Mouse (Mus musculus) cerebellum, postnatal 4 days (tissue): Measurements from ENCODE around the gene Mpzl1.

Experiments used
- DNase-seq, 2 experiments: peaks; one replicate each; pipeline ENCODE4 v3.0.0; 2022; ENCODE audit warnings: low spot score in 2 of 2, mixed read lengths in 1 of 2

Gene Mpzl1

DNA sequence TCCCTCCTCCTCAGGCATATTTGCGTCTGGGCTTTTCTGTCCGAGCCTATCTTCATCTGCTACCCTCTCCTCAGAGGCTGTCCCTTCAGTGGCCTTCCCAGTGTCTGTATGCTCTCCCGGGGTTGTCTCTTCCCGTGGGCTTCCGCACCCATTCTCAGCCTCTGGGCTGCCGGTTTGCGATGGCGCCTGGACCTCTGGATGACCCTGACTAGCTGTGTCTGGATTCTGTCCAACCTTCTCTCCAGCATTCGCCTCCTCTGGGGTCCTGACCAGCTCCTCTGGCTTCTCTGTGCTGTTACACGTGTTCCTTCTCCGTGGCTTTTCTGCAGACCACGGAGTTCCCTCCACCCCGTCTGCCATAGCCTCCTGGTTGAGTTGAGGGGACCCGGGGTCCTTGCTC, 21.1 kb upstream of the Mpzl1 start:
- DNase-seq: no peak

DNA sequence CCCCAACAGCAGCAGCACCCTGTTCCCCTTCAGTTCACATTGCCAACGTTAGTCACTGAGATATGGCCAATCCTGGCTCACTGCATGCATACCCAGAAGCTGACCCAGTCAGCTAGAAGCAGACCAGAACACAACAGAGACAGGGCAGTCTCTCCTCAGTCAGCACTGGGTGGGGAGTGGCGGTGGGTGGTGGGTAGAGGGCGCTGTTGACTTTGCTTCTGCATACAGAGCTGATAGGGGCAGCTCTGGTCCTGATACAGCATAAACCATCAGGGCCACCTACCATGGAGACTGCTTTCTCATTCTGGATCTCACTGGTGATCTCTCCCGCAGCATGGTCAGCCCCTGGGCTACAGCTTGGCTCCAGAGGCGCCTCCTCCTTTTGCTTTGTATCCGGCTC, 20.7 kb upstream of the Mpzl1 start:
- DNase-seq: no peak

DNA sequence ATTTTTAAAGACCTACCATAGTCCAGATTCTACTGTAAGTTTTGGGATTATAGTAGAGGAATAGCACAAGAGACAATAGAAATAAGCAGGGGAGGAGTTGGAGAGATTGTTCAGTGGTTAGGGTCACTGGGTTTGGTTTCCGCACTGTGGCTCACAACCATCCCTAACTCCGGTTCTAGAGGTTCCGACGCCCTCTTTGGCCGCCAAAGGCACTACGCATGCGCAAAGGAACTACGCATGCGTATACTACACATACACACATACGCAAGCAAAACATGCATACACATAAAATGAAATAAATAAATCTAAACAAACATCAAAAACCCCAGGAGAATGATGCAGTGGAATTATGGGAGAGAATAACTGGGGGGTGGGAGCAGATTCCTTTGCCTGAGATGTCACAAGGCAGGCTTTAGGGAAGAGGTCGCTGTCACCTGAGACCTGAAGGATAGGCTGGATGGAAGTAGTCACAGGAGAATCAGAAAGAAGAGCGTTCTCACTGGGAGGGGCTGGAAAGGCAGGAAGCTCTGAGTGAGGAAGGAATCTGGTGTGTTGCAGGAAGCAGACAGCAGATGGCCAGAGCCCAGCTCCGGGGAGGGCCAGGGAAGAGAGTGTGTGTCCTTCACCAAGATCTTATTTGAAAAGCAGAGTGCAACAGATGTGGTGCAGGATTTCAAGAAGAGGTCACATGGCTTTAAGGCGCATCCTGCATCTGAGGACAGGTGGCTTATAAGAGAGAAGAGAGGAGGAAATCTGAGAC, 19.0 kb upstream of the Mpzl1 start:
- DNase-seq: no peak

DNA sequence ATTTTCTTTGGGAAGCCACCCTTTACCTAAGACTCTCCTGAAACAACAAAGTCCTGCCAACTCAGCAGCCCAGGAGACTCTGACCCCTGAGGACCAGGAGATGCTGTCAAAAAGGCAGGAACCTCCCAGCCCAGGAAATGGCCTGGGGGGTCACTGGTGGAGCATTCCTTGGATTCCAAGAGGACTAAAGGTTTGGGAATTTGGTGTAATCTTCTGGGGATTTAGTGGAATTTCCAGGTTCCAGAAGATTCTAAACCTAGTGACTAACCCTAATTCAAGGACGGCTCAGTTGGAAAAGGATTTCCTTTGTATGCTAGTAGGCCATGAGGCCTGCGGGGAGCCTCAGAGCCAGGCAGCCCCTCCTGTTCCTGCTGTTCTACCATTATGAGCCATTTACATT, 18.2 kb upstream of the Mpzl1 start:
- no peak for DNase-seq

DNA sequence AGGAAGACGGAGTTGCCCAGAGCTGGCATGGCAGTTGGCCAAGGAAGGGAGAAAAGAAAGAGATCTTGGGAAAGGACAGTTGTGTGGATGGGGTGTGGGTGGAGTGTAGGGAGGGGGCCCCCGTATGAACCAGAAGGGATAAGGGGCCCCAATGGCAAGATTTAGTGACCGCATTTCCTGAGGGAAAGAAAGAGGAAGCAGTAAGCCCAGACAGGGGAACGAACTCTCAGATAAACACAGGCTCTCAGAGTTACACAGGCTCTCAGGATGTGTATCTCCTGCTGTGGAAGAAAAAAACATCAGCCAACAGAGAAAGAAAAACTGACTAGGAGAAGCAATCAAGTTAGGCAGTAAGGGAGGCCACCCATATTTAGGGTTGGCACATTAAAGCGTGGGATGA, 16.8 kb upstream of the Mpzl1 start:
- DNase-seq: no peak

DNA sequence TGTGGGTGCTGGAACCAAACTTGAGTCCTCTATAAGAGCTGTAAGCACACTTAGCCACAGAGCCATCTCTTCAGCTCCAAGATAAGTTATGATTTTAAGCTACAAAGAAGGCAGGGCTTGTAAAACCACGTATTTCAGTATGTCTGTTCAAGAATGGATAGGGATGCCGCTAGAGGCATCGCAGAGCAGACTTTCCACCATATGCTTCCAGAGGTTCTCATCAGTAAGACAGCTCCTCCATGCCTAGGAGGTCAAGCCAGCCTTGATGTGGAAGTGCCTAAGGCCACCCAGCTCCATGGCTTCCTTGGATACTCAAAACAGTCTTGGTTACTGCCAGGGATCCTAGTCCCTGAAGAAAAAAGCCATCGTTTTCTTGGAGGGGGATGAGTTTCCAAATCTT, 10.8 kb upstream of the Mpzl1 start:
- DNase-seq: no peak

DNA sequence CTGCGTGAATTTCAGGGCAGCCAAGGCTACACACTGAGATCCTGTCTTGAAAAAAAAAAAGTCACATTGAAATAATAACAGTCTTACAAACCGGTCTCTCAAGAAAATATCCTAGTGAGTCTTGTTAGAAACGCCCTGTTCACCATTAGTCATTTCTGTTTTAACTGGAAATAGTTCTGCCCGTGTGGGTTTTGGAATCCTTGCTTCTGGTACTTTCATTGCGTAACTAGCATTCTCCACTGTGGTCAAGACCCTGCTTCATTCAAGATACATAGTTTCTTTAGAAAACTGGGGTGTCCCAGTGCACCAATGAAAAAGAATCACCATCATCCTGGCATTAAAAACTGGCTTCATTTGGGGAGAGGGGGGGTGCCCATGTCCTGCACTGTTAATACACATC, 9.4 kb upstream of the Mpzl1 start:
- no peak for DNase-seq

DNA sequence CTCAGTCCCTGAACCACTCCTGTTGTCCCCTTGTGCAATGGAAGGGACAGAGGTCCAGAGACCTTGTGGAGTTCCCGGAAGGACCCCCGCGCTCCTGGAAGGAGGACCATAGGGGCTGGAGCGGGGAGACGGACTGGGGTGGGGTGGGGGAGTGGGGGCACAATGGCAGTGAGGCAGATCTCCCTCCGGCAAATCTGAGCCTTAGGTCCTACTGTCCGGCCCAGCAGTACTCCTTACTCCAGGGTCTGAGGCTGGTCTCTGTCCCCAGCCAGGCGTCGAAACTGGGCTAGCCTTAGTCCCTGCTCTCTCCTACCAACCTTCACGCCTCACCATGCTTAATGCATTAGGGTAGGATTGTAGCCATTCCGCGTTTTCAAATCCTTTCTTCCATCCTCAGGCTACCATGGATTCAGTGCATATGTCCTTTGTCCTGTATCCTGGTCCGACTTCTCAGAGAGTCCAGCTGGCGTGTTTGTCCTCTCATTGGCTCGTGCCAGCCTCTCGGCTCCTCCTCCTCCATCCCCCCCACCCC, 8.5 kb upstream of the Mpzl1 start:
- peak in 1 of 2 experiments; percentile 41 for DNase-seq

DNA sequence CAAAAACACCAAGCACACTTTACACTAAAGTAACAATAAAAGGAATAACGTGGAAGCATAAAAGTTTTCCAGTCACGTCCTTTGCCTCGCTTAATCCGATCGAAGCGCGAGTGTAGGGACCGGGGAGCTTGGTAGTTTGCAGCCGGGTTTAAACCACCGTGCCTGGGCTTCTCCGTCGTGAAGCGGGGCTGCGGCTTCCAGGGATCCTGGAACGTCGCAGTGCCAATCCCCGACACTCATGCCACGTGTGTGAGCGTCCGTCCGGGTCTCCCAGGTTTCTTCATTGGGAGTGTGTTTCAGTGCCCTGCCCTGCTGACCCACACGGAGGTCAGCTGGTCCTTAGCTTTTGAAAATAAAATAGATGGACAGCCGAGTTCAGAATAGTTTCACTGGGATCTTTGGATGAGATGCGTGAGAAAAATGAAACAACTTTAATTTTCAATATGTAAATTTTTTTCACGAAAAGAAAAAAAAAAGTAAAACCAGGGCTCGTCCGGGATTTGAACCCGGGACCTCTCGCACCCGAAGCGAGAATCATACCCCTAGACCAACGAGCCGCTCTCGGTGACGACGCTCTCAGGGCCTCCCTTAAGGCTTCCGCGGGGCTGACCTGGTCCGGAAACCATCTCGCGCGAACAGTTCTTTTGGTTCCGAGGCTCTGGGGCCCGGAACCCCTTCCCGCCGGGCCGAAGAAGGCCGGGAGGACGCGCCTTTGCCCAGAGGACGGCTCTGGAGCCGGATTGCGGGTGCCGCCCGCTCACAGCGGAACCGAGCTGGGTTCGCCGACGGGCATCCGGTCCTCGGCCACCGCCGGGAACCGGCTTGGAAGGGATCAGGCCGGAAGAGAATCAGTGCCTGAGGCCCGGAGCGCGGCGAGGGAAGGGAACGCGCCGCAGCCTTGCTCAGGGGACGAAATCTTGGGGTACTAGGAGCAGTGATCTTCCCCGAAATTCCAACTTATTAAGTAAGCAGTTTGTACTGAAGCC, 7.7 kb upstream of the Mpzl1 start:
- peak; percentile 87 to 93 for DNase-seq

DNA sequence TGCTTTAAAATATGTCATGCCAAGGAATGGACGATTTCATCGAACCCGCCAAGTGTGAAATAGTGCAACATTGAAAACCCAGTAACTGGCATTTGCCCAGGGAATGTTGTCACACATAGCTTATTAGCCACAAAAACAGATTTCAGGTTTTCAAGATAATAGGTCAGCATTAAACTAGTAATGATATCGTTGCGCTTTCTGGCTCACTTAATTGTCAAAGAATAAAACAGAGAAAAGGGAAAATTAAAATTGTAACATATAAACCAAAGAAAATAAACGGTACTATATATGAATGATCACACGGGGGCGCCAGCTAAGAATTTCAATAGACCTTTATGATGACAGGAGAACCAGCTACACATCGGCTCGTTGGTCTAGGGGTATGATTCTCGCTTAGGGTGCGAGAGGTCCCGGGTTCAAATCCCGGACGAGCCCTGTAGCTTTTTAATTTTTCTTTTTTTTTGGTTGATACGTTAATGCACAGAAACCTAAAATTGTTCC, 7.0 kb upstream of the Mpzl1 start:
- DNase-seq: peak; percentile 48 to 77

DNA sequence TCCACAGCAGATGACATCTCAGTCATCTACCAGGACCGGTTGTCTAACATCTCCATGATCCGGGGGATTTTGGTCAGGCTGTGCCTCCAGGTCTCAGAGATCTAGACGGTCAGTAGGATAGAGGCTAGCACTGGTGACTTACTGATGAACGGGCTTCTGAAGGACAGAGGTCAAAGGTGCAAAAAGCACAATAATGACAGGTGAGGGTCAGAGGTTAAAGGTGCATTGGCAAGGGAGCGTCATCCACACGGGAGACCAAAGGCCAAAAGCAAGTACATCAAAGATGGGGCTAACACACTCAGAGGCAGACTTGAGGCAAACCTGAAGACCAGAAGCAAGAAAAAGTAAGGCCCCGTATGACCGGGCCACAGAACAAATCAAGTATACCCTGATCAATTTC, 2.0 kb upstream of the Mpzl1 start:
- no peak for DNase-seq

DNA sequence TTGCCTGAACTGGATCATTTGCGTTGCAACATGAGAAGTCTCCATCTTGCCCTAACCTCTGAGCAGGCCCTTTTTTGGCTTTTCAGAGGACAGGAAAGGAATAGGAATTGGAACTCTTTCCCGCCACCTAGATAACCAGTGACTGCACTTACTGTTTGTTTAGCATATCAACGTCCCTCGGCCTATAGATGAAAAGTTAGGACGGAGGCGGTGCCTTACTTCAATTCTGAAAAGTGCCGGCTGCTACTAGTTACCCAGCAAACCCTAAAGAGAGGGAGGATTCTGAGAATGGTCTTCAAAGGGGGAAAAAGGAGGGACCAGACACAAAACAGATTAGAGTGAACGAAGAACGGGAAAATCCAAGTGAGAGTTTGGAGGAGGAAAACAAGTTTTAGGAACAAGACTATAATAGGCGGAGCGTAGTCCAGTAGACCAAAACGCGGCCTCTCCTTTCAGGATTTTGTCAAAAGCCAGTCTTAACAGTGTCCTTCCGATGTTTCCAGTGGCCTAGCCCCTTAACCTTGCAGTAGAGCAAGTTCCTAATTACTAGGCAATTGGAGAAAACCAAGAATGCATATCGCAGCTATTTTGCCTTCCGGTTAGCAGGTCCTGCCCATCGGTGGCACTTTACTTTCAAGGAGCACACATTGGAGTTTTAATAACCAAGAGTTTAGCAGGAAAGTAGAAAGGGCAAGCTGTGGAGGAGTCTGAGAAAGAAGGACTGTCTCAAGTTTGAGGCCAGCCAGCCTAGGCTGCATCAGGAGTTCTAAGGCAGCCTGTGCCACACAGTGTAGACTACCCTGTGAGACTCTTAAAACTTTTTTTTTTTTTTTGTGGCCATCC, 938 bp upstream of the Mpzl1 start:
- DNase-seq: no peak

DNA sequence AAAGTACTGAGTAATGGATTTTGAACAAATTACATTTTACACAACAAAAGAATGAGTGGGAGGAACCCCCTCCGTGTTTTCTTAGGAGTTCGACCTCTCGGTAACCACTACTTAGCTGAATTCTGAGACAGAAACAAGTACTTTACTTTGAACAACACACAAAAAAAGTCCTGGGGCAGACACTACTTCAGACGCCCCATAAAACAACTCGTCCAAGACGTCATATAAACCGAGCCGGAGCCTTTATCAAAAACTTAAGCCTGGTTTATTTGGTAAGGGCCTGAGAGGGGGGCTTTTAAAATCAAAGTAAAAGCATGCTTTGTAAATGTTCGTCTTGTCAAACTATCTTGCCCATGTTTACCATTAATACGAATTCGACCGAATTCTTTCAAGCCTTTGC, 993 bp downstream of the Mpzl1 start:
- DNase-seq: no peak

DNA sequence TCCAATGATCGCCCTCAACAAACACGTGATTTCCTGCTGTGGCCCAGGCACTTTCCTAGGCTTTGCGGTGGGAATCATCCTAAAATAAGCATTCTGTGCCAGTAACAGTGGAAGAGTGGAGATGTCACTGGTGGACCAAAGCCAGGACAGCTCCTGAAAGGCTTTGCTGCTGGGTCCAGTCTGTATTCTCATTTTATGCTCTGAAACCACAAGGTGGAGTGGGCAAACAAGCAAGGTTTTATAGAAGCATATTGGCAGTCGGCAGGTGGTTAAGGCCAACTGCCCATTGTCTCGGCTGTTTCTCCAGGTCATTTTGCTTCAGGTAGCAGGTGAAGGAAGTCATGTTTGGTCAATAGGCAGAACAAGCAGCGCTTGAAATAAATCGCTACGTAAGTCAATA, 3.2 kb downstream of the Mpzl1 start:
- no peak for DNase-seq

DNA sequence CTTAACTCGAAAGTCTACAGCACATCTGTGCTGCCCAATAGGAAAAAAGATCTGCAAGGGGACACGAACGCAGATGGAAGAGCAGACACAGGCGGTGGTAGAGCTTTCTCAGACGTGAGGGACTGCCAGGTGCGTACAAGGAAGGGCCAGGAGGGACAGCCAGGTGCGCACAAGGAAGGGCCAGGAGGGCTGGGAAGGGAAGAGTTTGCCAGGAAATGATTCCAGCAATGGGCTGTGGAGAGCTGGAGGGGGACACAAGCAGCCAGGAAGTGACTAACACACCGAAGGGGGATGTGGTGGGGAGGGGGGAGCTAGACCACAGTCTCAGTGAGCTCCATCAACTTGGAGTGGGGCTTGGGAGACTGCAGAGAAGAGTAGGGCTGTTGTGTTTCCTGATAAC, 4.4 kb downstream of the Mpzl1 start:
- no peak for DNase-seq

DNA sequence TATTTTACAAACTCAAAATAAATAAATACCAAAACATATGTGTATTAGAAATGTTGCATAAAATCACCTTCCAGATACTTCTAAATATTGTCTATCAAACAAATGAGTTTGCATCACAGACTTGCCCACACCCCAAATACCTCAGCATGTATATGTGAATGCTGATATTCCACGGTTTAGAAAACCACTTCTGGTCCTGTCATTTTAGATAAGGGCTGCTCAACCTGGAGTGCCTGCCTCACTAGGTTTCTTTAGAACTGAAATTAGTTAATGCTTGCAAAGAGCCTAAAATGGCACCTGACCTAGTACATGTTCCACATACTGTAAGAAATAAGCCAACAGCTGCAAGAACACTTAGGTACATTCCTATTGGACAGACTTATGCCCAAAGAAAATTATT, 5.7 kb downstream of the Mpzl1 start:
- DNase-seq: no peak

DNA sequence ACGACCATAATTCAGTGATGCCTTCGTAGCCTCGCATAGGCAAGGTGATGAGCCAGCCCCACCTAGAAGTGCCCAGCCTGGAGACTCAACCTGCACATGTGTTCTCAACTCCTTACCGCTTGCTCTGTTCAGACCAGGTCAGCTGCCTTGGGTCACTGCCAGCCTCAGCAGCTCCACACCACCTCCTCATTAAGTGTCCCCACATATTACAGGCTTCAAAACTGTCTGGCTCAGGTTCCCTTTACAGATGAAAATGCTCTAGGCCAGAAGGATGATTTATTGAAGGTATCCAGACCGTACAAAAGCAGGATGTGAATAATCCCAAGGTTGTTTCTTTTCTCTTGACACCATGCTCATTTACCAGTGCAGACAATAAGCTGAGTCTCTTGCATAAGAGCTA, 8.4 kb downstream of the Mpzl1 start:
- no peak for DNase-seq

DNA sequence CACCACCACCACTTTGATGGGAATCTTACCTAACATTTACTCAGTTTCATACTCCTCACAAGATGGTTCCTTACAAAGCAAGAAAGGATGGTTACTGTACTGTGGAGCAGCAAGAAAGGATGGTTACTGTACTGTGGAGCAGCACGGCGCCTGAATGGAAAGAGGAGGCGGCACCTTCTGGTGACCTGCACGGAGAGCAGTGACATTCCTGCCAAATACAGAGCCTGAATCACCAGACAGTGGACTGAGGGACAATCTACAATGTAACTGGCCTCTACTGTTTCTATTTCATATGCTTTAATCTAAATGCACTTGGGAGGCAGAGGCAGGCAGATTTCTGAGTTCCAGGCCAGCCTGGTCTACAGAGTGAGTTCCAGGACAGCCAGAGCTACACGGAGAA, 9.3 kb downstream of the Mpzl1 start:
- no peak for DNase-seq

DNA sequence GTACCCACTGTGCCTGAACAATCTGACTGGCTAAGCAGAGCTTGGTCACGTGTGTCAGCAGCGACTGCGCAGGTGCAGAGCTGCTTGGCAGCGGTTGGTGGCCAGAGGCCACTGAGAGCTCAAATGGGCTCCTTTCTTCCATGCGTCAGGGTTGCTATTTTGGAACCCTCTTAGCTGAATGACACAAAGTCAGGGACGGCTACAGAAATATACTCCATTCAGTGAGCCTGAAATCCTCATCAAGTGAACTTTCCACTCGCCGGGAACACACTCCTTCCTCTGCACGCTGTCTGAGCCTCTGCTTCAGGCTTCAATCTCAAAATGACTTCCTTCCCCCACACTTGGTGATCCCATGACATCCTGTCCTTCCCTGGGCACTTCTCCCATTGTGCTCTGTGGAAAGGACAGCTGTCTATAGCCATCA, 16.1 kb downstream of the Mpzl1 start:
- DNase-seq: no peak

DNA sequence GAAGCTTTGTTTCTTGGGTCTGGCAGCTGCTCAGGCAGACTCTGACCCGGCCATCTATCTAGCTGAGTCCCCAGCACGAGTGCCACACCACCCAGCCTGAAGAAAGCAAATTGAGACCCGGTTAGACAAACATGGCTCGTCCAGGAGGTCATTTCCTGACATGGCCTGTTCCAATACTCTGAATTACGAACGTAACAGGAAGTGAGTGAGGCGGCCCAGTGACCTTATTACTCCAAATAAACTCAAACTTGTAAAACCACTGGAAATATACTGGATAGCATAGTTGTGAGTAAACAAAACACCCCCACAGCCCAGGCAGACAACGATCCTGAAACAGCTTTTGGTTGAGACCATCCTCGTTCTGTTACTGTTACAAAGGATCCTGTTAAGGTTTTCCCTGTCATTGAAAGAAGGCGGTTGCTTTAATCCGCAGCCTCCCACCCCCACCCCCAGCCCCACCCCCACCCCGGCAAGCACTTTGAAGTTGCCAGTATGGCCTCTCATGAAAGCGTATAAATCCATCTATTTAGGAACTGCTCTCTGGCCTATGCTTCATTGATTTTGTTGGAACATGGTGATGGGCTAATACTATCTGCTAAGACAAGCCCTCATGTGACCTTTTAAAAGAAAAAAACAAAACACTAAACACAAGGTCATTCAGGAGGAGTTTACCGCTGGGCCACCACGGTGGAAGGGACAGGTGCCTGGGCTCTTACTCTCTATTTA, 17.0 kb downstream of the Mpzl1 start:
- no peak for DNase-seq

DNA sequence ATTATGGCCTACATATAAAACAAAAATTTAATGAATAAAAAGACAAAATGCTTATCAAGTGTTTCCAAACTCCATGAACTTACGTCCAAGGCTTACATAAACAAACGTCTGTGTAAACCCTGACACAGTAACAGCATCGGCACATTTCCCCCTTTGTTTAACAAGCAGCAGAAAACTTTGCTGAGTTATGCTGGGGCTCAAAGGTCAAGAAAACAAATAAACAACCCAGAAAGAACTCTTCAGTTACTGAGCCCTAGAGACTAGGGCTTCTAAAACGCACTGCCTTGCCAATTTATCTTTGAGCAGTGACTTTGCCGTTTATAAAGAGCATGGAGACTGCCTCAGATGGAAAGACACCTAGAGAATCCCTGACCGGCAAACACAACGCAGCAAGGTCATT, 17.7 kb downstream of the Mpzl1 start:
- DNase-seq: no peak
